Mouse (Mus musculus) lung, postnatal 0 days (tissue): ENCODE data around the gene Mypn.

Source experiments
- CTCF ChIP-seq: IDR thresholded peaks from 2 replicates; pipeline ENCODE4 v1.5.1; 2016; ENCODE audit warnings: antibody characterized with exemption, mild to moderate bottlenecking
- EP300 ChIP-seq: IDR thresholded peaks from 2 replicates; pipeline ENCODE4 v1.6.1; 2016; ENCODE audit warnings: antibody characterized with exemption, mild to moderate bottlenecking, control low read depth

GRCm38 (mm10) chr10:63176471-63176931 lies 27.3 kb downstream of the Mypn start:
- TF ChIP-seq CTCF (no peak), EP300 (no peak)
